In the genomic region with DNA sequence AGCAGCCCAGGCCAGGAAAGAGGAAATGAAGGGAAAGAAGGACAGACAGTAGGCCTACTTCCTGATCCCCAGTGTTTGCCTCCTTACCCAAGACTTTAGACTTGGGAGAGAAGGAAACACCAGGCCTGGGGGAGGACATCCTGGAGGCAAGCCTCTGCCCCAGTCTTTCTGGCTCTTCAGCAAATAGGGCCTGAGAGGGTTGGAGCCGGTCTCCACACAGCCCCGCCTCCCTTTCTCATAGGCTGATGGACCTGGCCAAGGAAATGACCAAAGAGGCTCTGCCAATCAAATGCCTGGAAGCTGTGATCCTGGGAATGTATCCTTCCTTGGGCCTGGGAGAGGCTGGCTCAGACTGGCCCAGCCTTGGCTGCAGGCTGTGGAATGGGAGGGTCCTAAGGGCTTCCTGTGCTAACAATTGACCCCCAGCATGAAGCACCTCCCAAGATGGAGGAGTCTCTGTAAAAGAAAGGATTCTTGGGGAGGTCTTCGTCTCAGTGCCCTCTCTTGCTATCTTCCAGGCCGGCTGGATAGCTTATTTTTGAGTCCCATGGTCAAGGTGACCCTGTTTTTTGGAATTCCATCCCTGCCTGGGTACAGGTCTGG, we compare ENCODE assay signal across 9 mouse cellular contexts. TPM values are rescaled to one million over a fixed set of nuclear protein-coding genes. Genes with fewer than 3 reads are reported as not detected.
DNase-seq lines count a peak whose midpoint lies in the region; ATAC-seq and TF ChIP-seq lines count a peak whose summit lies in the region.
"Had no signal": no experiment of that assay in that cellular context is flagged by ENCODE, and none has a peak within 500 bp of the region (broad histone marks: within the 10 kb centered on the region; RNA-seq: fewer than 3 reads in every experiment).

No protein-coding gene starts in this region.

- H3K79me2 ChIP-seq in heart, adult 2 months (replicated peaks; ENCODE audit: control insufficient read depth, insufficient read depth, low read length) = no peaks in the 10 kb centered on the region

- H3K9me3 ChIP-seq in forebrain, embryonic 10.5 days = no peaks in the 10 kb centered on the region
- H3K9me3 ChIP-seq in forebrain, embryonic 12.5 days = no peaks in the 10 kb centered on the region
- no peaks in the 10 kb centered on the region for H3K9me3 ChIP-seq in E14TG2a.4 (ENCODE audit: low read length)

- ATAC-seq in forebrain, embryonic 12.5 days (ENCODE audit: low FRiP score) = no peak
- no peak for ATAC-seq in monocyte, adult 5-6 weeks (replicated peaks; ENCODE audit: insufficient number of reproducible peaks, low FRiP score, low TSS enrichment, poor library complexity, severe bottlenecking)

- TF ChIP-seq EP300 in heart, adult 2 months (IDR thresholded peaks at IDR 0.05; ENCODE audit: insufficient read depth, low read depth, low read length) = no peak

- no peak for TF ChIP-seq CTCF in E14TG2a.4 (conservative IDR thresholded peaks at IDR 0.05; ENCODE audit: low read length)
- TF ChIP-seq CTCF in heart, adult 2 months (IDR thresholded peaks at IDR 0.05) = no peak

- no peak overlapping the region for H3K4me3 ChIP-seq in forebrain, embryonic 10.5 days
- no peak overlapping the region for H3K4me3 ChIP-seq in forebrain, embryonic 12.5 days (replicated peaks)
- H3K4me3 ChIP-seq in E14TG2a.4 (replicated peaks; ENCODE audit: low read length) = peak overlapping the region; percentile 77
- no peak overlapping the region for H3K4me3 ChIP-seq in heart, adult 2 months

- DNase-seq in forebrain, embryonic 10.5 days (ENCODE audit: extremely low spot score, low spot score) = no peak
- DNase-seq in heart, adult 2 months = peak; percentile 48 to 49
- DNase-seq in liver = peak; percentile 30
- no peak for DNase-seq in T-cell, adult 2 months (ENCODE audit: low spot score)
- DNase-seq in urinary bladder, postnatal 25 days (ENCODE audit: low spot score) = no peak

- H3K9ac ChIP-seq in forebrain, embryonic 12.5 days = no peak overlapping the region
- H3K9ac ChIP-seq in heart, adult 2 months (ENCODE audit: low read depth, low read length) = no peak overlapping the region

- TF ChIP-seq POLR2A in heart, adult 2 months (IDR thresholded peaks at IDR 0.05; ENCODE audit: insufficient read depth, low read depth, low read length) = no peak

- no peaks in the 10 kb centered on the region for H3K27me3 ChIP-seq in forebrain, embryonic 10.5 days (ENCODE audit: poor library complexity, severe bottlenecking)
- H3K27me3 ChIP-seq in forebrain, embryonic 12.5 days = no peaks in the 10 kb centered on the region
- no peaks in the 10 kb centered on the region for H3K27me3 ChIP-seq in E14TG2a.4 (ENCODE audit: insufficient read depth, low read length)
- no peaks in the 10 kb centered on the region for H3K27me3 ChIP-seq in heart, adult 2 months (ENCODE audit: control insufficient read depth, insufficient read depth, low read length)

- no peak overlapping the region for H3K4me2 ChIP-seq in forebrain, embryonic 12.5 days

- 78% methylated on average over 4 of the region's 4 CpGs for WGBS in forebrain, embryonic 10.5 days
- 81% methylated on average over 4 of the region's 4 CpGs for WGBS in forebrain, embryonic 12.5 days
- 55% methylated on average over 4 of the region's 4 CpGs for WGBS in heart, adult 2 months

- H3K36me3 ChIP-seq in forebrain, embryonic 10.5 days (replicated peaks) = peaks cover 96% of the 10 kb centered on the region
- H3K36me3 ChIP-seq in forebrain, embryonic 12.5 days (replicated peaks) = peaks cover 80% of the 10 kb centered on the region
- H3K36me3 ChIP-seq in E14TG2a.4 (ENCODE audit: insufficient read depth, low read length) = no peaks in the 10 kb centered on the region
- no peaks in the 10 kb centered on the region for H3K36me3 ChIP-seq in heart, adult 2 months (ENCODE audit: control insufficient read depth, insufficient read depth, low read length)

- H3K27ac ChIP-seq in forebrain, embryonic 10.5 days = 0 out of 2 replicates have a peak overlapping the region, but pooled peaks have one; percentile 3
- H3K27ac ChIP-seq in forebrain, embryonic 12.5 days = no peak overlapping the region
- peak overlapping the region; percentile 66 for H3K27ac ChIP-seq in heart, adult 2 months

- peaks cover 31% of the 10 kb centered on the region for H3K4me1 ChIP-seq in forebrain, embryonic 10.5 days
- peaks cover 12% of the 10 kb centered on the region for H3K4me1 ChIP-seq in forebrain, embryonic 12.5 days
- H3K4me1 ChIP-seq in E14TG2a.4 (replicated peaks; ENCODE audit: low read depth, low read length) = peaks cover 81% of the 10 kb centered on the region
- peaks cover 26% of the 10 kb centered on the region for H3K4me1 ChIP-seq in heart, adult 2 months (ENCODE audit: control insufficient read depth, insufficient read depth, low read length)

- intact Hi-C loops in heart, adult 2 months (cut with DNase I) = loop anchor here (5.0 kb wide), 1 partner anchor 36 kb away; no protein-coding TSS in a partner anchor

RNA-seq across cellular contexts. Expression of gene Vash1, which starts 9.6 kb away (rescaled TPM):
- polyA plus RNA-seq in forebrain, embryonic 10.5 days (2016; fragmentation: Nextera tagmentation; extraction: Ambion mirVana) = 13.6 and 15.6 TPM in 2 replicates
- polyA plus RNA-seq in forebrain, embryonic 12.5 days (2016; fragmentation: Nextera tagmentation; extraction: Ambion mirVana) = 29.8 and 31.1 TPM in 2 replicates
- total RNA-seq in heart, adult 2 months (2021) = 10 to 100 TPM; 10.0 to 14.8 TPM
- polyA plus RNA-seq in heart, adult 2 months (2012; rRNA removed) = 6.4 and 9.3 TPM in 2 replicates
- not detected in 3 replicates for total RNA-seq in monocyte, adult 5-6 weeks (2017)

RNA-seq across cellular contexts. Expression of gene Angel1, which starts 38.2 kb away (rescaled TPM):
- polyA plus RNA-seq in forebrain, embryonic 10.5 days (2016; fragmentation: Nextera tagmentation; extraction: Ambion mirVana) = 15.2 and 15.8 TPM in 2 replicates
- 13.3 and 13.6 TPM in 2 replicates for polyA plus RNA-seq in forebrain, embryonic 12.5 days (2016; fragmentation: Nextera tagmentation; extraction: Ambion mirVana)
- 1 to 10 TPM; 2.7 to 3.5 TPM for total RNA-seq in heart, adult 2 months (2021)
- polyA plus RNA-seq in heart, adult 2 months (2012; rRNA removed) = 6.1 and 7.4 TPM in 2 replicates
- 1.4 to 2.0 TPM (median 1.6 TPM) in 3 replicates for total RNA-seq in monocyte, adult 5-6 weeks (2017)

RNA-seq across cellular contexts. Expression of gene Lrrc74a, which starts 46.1 kb away (rescaled TPM):
- not detected in 2 replicates for polyA plus RNA-seq in forebrain, embryonic 10.5 days (2016; fragmentation: Nextera tagmentation; extraction: Ambion mirVana)
- not detected in 2 replicates for polyA plus RNA-seq in forebrain, embryonic 12.5 days (2016; fragmentation: Nextera tagmentation; extraction: Ambion mirVana)
- not detected for total RNA-seq in heart, adult 2 months (2021)
- polyA plus RNA-seq in heart, adult 2 months (2012; rRNA removed) = not detected in 2 replicates
- not detected in 3 replicates for total RNA-seq in monocyte, adult 5-6 weeks (2017)
- total RNA-seq: layer of hippocampus, postnatal 10 days had no signal

Comparison
In these comparisons a context has a peak if more than half of its experiments do, and no peak if none do; other contexts are left out.
1. DNase-seq: peak in heart, adult 2 months (2 of 2) and liver (single experiment); none in forebrain, embryonic 10.5 days (single experiment), T-cell, adult 2 months (single experiment) and urinary bladder, postnatal 25 days (single experiment).